Mouse (Mus musculus) neutrophil, adult 65 days (primary cell): ENCODE results near the gene Baz1a. TPM values are rescaled to one million over a fixed set of nuclear protein-coding genes. Genes with fewer than 3 reads are reported as not detected.

Experiments used
- total RNA-seq: library from RNA; stranded (reverse); gene quantifications from 2 replicates; pipeline ENCODE4 v1.2.4, GENCODE M21; 2023

Baz1a gene
- 135 and 206 TPM in 2 replicates for total RNA-seq

GRCm38 (mm10) chr12:55013626-55014398, at the start of gene Baz1a:
Gene Baz1a (minus strand): TSS chr12:55014348.

GRCm38 (mm10) chr12:54986052-54986717, 28.0 kb downstream of the Baz1a start, which contains the start of gene Gm20403:
Gene Gm20403 (minus strand): TSS chr12:54986529.

GRCm38 (mm10) chr12:54862606-54863535, 151.3 kb downstream of the Baz1a start, which contains the start of gene Cfl2:
Gene Cfl2 (minus strand): TSS chr12:54862877.

Other genes starting within 250 kb of the Baz1a start
- 68.3 and 76.3 TPM in 2 replicates for gene Snx6, start 218.6 kb downstream of the Baz1a start, total RNA-seq
- 24.6 and 30.1 TPM in 2 replicates for gene Cfl2, start 151.5 kb downstream of the Baz1a start, total RNA-seq
- not detected in 2 replicates for gene Gm20403, start 27.8 kb downstream of the Baz1a start, total RNA-seq
- 1.5 and 2.9 TPM in 2 replicates for gene 2700097O09Rik, start 65.8 kb upstream of the Baz1a start, total RNA-seq
- gene Srp54a, start 65.9 kb upstream of the Baz1a start, total RNA-seq = 41.7 and 57.1 TPM in 2 replicates
- 3.7 and 4.2 TPM in 2 replicates for gene Fam177a, start 110.1 kb upstream of the Baz1a start, total RNA-seq
- gene Srp54b, start 140.8 kb upstream of the Baz1a start, total RNA-seq = 23.9 and 33.9 TPM in 2 replicates
- gene 1700047I17Rik2, start 185.2 kb upstream of the Baz1a start, total RNA-seq = 5.3 and 5.7 TPM in 2 replicates
- 12.2 and 12.4 TPM in 2 replicates for gene Srp54c, start 215.8 kb upstream of the Baz1a start, total RNA-seq